Mouse (Mus musculus) forebrain, embryonic 15.5 days (tissue): ENCODE measurements around the gene Btbd35f14. TPM values are rescaled to one million over a fixed set of nuclear protein-coding genes. Genes with fewer than 3 reads are reported as not detected.
"Not testable (repeated sequence)": the region's sequence is repeated elsewhere in the genome, so short reads cannot be mapped to it uniquely, and the experiment has no call there.

ENCODE experiments used
- ATAC-seq: fragments of 200-750 bp; cut with Nextera tagmentation; replicated peaks from 2 replicates; pipeline ENCODE4 v1.8.0; 2017; ENCODE audit warnings: mild to moderate bottlenecking, moderate TSS enrichment, moderate library complexity
- H3K27ac ChIP-seq: fragments of 300-500 bp; sonication (generic); replicated peaks from 2 replicates; pipeline ENCODE4 v1.5.1; 2015; ENCODE audit warnings: mild to moderate bottlenecking, inconsistent platforms
- H3K27me3 ChIP-seq: fragments of 300-500 bp; sonication (generic); 2 replicates; pipeline ENCODE4 v1.6.1; 2015; ENCODE audit warnings: inconsistent platforms
- H3K36me3 ChIP-seq: fragments of 300-500 bp; sonication (generic); 2 replicates; pipeline ENCODE4 v1.6.1; 2015; ENCODE audit warnings: mild to moderate bottlenecking, inconsistent platforms
- H3K4me1 ChIP-seq: fragments of 300-500 bp; sonication (generic); 2 replicates; pipeline ENCODE4 v1.6.1; 2015; ENCODE audit warnings: inconsistent platforms
- H3K4me2 ChIP-seq: fragments of 300-500 bp; sonication (generic); replicated peaks from 2 replicates; pipeline ENCODE4 v1.6.1; 2015; ENCODE audit warnings: mild to moderate bottlenecking, inconsistent platforms
- H3K4me3 ChIP-seq: fragments of 300-500 bp; sonication (generic); 2 replicates; pipeline ENCODE4 v1.5.1; 2015; ENCODE audit warnings: mild to moderate bottlenecking, inconsistent platforms
- H3K9ac ChIP-seq: fragments of 300-500 bp; sonication (generic); replicated peaks from 2 replicates; pipeline ENCODE4 v1.6.1; 2015; ENCODE audit warnings: mild to moderate bottlenecking, inconsistent platforms
- H3K9me3 ChIP-seq: fragments of 300-500 bp; sonication (generic); 2 replicates; pipeline ENCODE4 v1.6.1; 2016; ENCODE audit warnings: inconsistent platforms
- WGBS: fragments of 180-500 bp; shearing (Covaris S2); methylation state at CpG from one replicate; pipeline ENCODE4 v1.1.7; 2015; ENCODE audit warnings: mixed read lengths; 5-methylcytosine and 5-hydroxymethylcytosine counted together
- polyA plus RNA-seq: library from polyadenylated mRNA; unstranded; fragments of >200 nt; fragmentation: Nextera tagmentation; extraction: Ambion mirVana; gene quantifications from 2 replicates; pipeline ENCODE4 v1.2.1, GENCODE M21; 2015

Btbd35f14 gene
- not detected in 2 replicates for polyA plus RNA-seq

DNA sequence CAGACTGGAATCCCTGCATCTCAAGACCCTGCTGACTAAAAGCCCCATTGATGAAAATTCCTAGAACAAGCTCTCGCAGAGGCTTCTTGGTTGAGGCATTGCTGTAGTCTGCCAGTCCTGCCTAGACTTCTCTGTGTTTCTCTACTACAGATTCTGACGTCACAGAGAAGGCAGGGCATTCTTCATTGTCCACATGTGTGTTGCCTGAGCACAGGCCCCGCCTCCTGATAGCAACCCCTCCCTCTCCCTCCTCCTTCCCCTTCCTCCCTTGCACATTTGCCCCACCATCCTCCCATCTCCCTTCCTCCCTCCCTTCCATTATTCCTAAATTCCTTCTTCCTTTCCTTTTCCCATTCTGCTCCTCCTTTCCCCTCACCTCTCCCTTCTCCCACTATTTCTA lies at the start of gene Btbd35f14:
Btbd35f14 (minus strand) TSS at position 101 of the 400 bp plus-strand sequence.
- not testable (repeated sequence) for H3K9me3 ChIP-seq, H3K9ac ChIP-seq, H3K4me1 ChIP-seq, H3K36me3 ChIP-seq, H3K27me3 ChIP-seq, H3K4me3 ChIP-seq, H3K4me2 ChIP-seq, ATAC-seq, H3K27ac ChIP-seq
- WGBS, result no CpG with 5 or more reads among the region's 3 CpGs

DNA sequence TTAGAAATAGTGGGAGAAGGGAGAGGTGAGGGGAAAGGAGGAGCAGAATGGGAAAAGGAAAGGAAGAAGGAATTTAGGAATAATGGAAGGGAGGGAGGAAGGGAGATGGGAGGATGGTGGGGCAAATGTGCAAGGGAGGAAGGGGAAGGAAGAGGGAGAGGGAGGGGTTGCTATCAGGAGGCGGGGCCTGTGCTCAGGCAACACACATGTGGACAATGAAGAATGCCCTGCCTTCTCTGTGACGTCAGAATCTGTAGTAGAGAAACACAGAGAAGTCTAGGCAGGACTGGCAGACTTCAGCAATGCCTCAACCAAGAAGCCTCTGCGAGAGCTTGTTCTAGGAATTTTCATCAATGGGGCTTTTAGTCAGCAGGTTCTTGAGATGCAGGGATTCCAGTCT lies 45.3 kb downstream of the Btbd35f14 start, which contains the start of gene Btbd35f13:
Btbd35f13 (plus strand) TSS at position 301 of the 400 bp plus-strand sequence.
- H3K4me1 ChIP-seq, ATAC-seq, H3K27me3 ChIP-seq, H3K9ac ChIP-seq, H3K4me3 ChIP-seq, H3K4me2 ChIP-seq, H3K36me3 ChIP-seq, H3K9me3 ChIP-seq, H3K27ac ChIP-seq: not testable (repeated sequence)
- 68% methylated on average over 3 of the region's 3 CpGs for WGBS

Other genes with a start within 250 kb of the Btbd35f14 start
- gene Btbd35f15, start 125.0 kb downstream of the Btbd35f14 start, polyA plus RNA-seq, result not detected in 2 replicates
- not detected in 2 replicates for gene Btbd35f13, start 45.2 kb downstream of the Btbd35f14 start, polyA plus RNA-seq